Mouse (Mus musculus): ENCODE measurements around the gene Slc3a1.

The Slc3a1 gene

GRCm38 (mm10) chr17:85037855-85038254, 9.7 kb downstream of the Slc3a1 start:
- in situ Hi-C loops (cut with MboI, MseI): no loop called here

GRCm38 (mm10) chr17:85038311-85038710, 10.1 kb downstream of the Slc3a1 start:
- in situ Hi-C loops (cut with MboI, MseI): no loop called here

- in situ Hi-C loops (cut with MboI, MseI): no loop called here
Measured at GRCm38 (mm10) chr17:85038761-85039160, 10.6 kb downstream of the Slc3a1 start.

- in situ Hi-C loops (cut with MboI, MseI): no loop called here
Measured at GRCm38 (mm10) chr17:85040913-85041312, 12.7 kb downstream of the Slc3a1 start.

- in situ Hi-C loops (cut with MboI, MseI): no loop called here
Measured at GRCm38 (mm10) chr17:85042419-85042818, 14.2 kb downstream of the Slc3a1 start.

- in situ Hi-C loops (cut with MboI, MseI): no loop called here
Measured at GRCm38 (mm10) chr17:85043404-85043816, 15.2 kb downstream of the Slc3a1 start.

GRCm38 (mm10) chr17:85044466-85044865, 16.3 kb downstream of the Slc3a1 start:
- in situ Hi-C loops (cut with MboI, MseI): no loop called here

- in situ Hi-C loops (cut with MboI, MseI): no loop called here
Measured at GRCm38 (mm10) chr17:85045160-85045559, 17.0 kb downstream of the Slc3a1 start.

- in situ Hi-C loops (cut with MboI, MseI): no loop called here
Measured at GRCm38 (mm10) chr17:85048379-85048778, 20.2 kb downstream of the Slc3a1 start.

GRCm38 (mm10) chr17:85058276-85058675, 30.1 kb downstream of the Slc3a1 start:
- in situ Hi-C loops (cut with MboI, MseI): no loop called here

GRCm38 (mm10) chr17:85059136-85059535, 31.0 kb downstream of the Slc3a1 start:
- in situ Hi-C loops (cut with MboI, MseI): no loop called here

GRCm38 (mm10) chr17:85063560-85063959, 35.4 kb downstream of the Slc3a1 start:
- in situ Hi-C loops (cut with MboI, MseI): no loop called here

GRCm38 (mm10) chr17:85067331-85067730, 39.2 kb downstream of the Slc3a1 start:
- in situ Hi-C loops (cut with MboI, MseI): no loop called here

- in situ Hi-C loops (cut with MboI, MseI): no loop called here
Measured at GRCm38 (mm10) chr17:85070658-85071057, 42.5 kb downstream of the Slc3a1 start.

GRCm38 (mm10) chr17:85071088-85071775, 43.1 kb downstream of the Slc3a1 start:
- in situ Hi-C loops (cut with MboI, MseI): no loop called here

GRCm38 (mm10) chr17:85072383-85072782, 44.2 kb downstream of the Slc3a1 start:
- in situ Hi-C loops (cut with MboI, MseI): no loop called here

GRCm38 (mm10) chr17:85073214-85073613, 45.0 kb downstream of the Slc3a1 start:
- in situ Hi-C loops (cut with MboI, MseI): no loop called here

GRCm38 (mm10) chr17:85074083-85074482, 45.9 kb downstream of the Slc3a1 start:
- in situ Hi-C loops (cut with MboI, MseI): no loop called here

- in situ Hi-C loops (cut with MboI, MseI): no loop called here
Measured at GRCm38 (mm10) chr17:85079276-85079675, 51.1 kb downstream of the Slc3a1 start.

- in situ Hi-C loops (cut with MboI, MseI): no loop called here
Measured at GRCm38 (mm10) chr17:85080781-85081180, 52.6 kb downstream of the Slc3a1 start.

GRCm38 (mm10) chr17:85085335-85085734, 57.2 kb downstream of the Slc3a1 start:
- in situ Hi-C loops (cut with MboI, MseI): no loop called here

GRCm38 (mm10) chr17:85086501-85086900, 58.3 kb downstream of the Slc3a1 start:
- in situ Hi-C loops (cut with MboI, MseI): no loop called here

GRCm38 (mm10) chr17:85087591-85087990, 59.4 kb downstream of the Slc3a1 start:
- in situ Hi-C loops (cut with MboI, MseI): no loop called here

GRCm38 (mm10) chr17:85088401-85088800, 60.2 kb downstream of the Slc3a1 start:
- in situ Hi-C loops (cut with MboI, MseI): no loop called here

All from regulatory T cell (primary cell).